ENCODE assay signal across 9 mouse cellular contexts in genomic region chr7:16804409-16805028, GRCm38 (mm10). TPM values are rescaled to one million over a fixed set of nuclear protein-coding genes. Genes with fewer than 3 reads are reported as not detected.
DNase-seq lines count a peak whose midpoint lies in the region; ATAC-seq and TF ChIP-seq lines count a peak whose summit lies in the region.
"Had no signal": no experiment of that assay in that cellular context is flagged by ENCODE, and none has a peak within 500 bp of the region (broad histone marks: within the 10 kb centered on the region; RNA-seq: fewer than 3 reads in every experiment).

No protein-coding gene starts in this region.

- peak; percentile 31; the same call in 1 of the 2 replicates for TF ChIP-seq CTCF in kidney, adult 2 months (conservative IDR thresholded peaks at IDR 0.05; ENCODE audit: insufficient read depth, insufficient read length, low read depth, low read length)
- TF ChIP-seq CTCF in forebrain, postnatal 0 days (IDR thresholded peaks at IDR 0.05; ENCODE audit: low read depth), result peak; percentile 73

- H3K4me3 ChIP-seq in kidney, adult 2 months (ENCODE audit: insufficient read depth, low read depth, low read length), result no peak overlapping the region
- no peak overlapping the region for H3K4me3 ChIP-seq in forebrain, postnatal 0 days (ENCODE audit: low read depth, low read length)
- H3K4me3 ChIP-seq: liver, embryonic 15.5 days had no signal

- ATAC-seq in forebrain, postnatal 0 days, result peak; percentile 18; the same call in 1 of the 2 replicates

- H3K27ac ChIP-seq in kidney, adult 2 months (ENCODE audit: insufficient read depth, low read depth, low read length), result no peak overlapping the region
- no peak overlapping the region for H3K27ac ChIP-seq in forebrain, postnatal 0 days (ENCODE audit: low read depth, low read length)
- H3K27ac ChIP-seq: liver, embryonic 15.5 days had no signal

- peak; percentile 43 for DNase-seq in kidney, adult 2 months
- DNase-seq in kidney, postnatal 25 days, result no peak
- DNase-seq in ES-CJ7 (ENCODE audit: low read depth, low spot score), result peak; percentile 64
- no peak for DNase-seq in forebrain, postnatal 0 days
- peak; percentile 63 for DNase-seq in mesoderm, embryonic 11.5 days (ENCODE audit: low read depth, low spot score)
- DNase-seq in spleen, adult 18-20 months, result no peak
- DNase-seq in gastrocnemius, adult 8-10 months (ENCODE audit: low spot score in 2 of 2), result no peak
- no peak for DNase-seq in urinary bladder, postnatal 36 days (ENCODE audit: low spot score in 2 of 2)

- 32% methylated on average over 8 of the region's 8 CpGs for WGBS in kidney, adult 2 months
- WGBS in forebrain, postnatal 0 days, result 32% methylated on average over 8 of the region's 8 CpGs

- no peak for TF ChIP-seq POLR2A in kidney, adult 2 months (IDR thresholded peaks at IDR 0.05; ENCODE audit: low read depth, low read length)

- H3K36me3 ChIP-seq in kidney, adult 2 months (ENCODE audit: control insufficient read depth, insufficient read depth, low read length), result no peaks in the 10 kb centered on the region
- peaks cover 4% of the 10 kb centered on the region; the same call in 1 of the 2 replicates for H3K36me3 ChIP-seq in forebrain, postnatal 0 days (ENCODE audit: insufficient read depth)

- no peak overlapping the region for H3K9ac ChIP-seq in forebrain, postnatal 0 days
- H3K9ac ChIP-seq: liver, embryonic 15.5 days had no signal

- no peak overlapping the region for H3K4me2 ChIP-seq in forebrain, postnatal 0 days (ENCODE audit: low read depth)
- H3K4me2 ChIP-seq: liver, embryonic 15.5 days had no signal

- H3K9me3 ChIP-seq in forebrain, postnatal 0 days (ENCODE audit: low read length), result no peaks in the 10 kb centered on the region
- H3K9me3 ChIP-seq: liver, embryonic 15.5 days had no signal

- H3K27me3 ChIP-seq in kidney, adult 2 months (replicated peaks; ENCODE audit: control insufficient read depth, insufficient read depth, low read length), result no peaks in the 10 kb centered on the region
- H3K27me3 ChIP-seq in forebrain, postnatal 0 days (ENCODE audit: insufficient read depth, low read length), result no peaks in the 10 kb centered on the region
- H3K27me3 ChIP-seq: liver, embryonic 15.5 days had no signal

- no peaks in the 10 kb centered on the region for H3K4me1 ChIP-seq in kidney, adult 2 months (ENCODE audit: control insufficient read depth, insufficient read depth, low read length)
- H3K4me1 ChIP-seq in forebrain, postnatal 0 days (ENCODE audit: insufficient read depth), result no peaks in the 10 kb centered on the region

RNA-seq across cellular contexts. Expression of gene Strn4, which starts 11.2 kb away (rescaled TPM):
- polyA plus RNA-seq in kidney, adult 2 months (2012; rRNA removed), result 94.4 and 116 TPM in 2 replicates
- total RNA-seq in forebrain, postnatal 0 days (2014; rRNA removed), result 240 and 243 TPM in 2 replicates
- polyA plus RNA-seq in forebrain, postnatal 0 days (2015; fragmentation: Nextera tagmentation; extraction: Ambion mirVana), result 168 and 169 TPM in 2 replicates
- total RNA-seq in gastrocnemius, adult 8-10 months (2022), result 10 to 100 TPM; 11.0 to 15.6 (median 14.0) TPM

RNA-seq across cellular contexts. Expression of gene Fkrp, which starts 12.0 kb away (rescaled TPM):
- polyA plus RNA-seq in kidney, adult 2 months (2012; rRNA removed), result 31.0 and 33.9 TPM in 2 replicates
- 40.0 and 54.6 TPM in 2 replicates for total RNA-seq in forebrain, postnatal 0 days (2014; rRNA removed)
- polyA plus RNA-seq in forebrain, postnatal 0 days (2015; fragmentation: Nextera tagmentation; extraction: Ambion mirVana), result 31.7 and 37.8 TPM in 2 replicates
- total RNA-seq in gastrocnemius, adult 8-10 months (2022), result 10 to 100 TPM; 55.5 to 67.9 (median 62.9) TPM

RNA-seq across cellular contexts. Expression of gene Slc1a5, which starts 23.4 kb away (rescaled TPM):
- polyA plus RNA-seq in kidney, adult 2 months (2012; rRNA removed), result 74.6 and 95.2 TPM in 2 replicates
- 6.3 and 9.3 TPM in 2 replicates for total RNA-seq in forebrain, postnatal 0 days (2014; rRNA removed)
- polyA plus RNA-seq in forebrain, postnatal 0 days (2015; fragmentation: Nextera tagmentation; extraction: Ambion mirVana), result 7.2 and 7.5 TPM in 2 replicates
- total RNA-seq in gastrocnemius, adult 8-10 months (2022), result 10 to 100 TPM in 3 of 4 experiments, 1 to 10 TPM in 1; 8.7 to 30.2 (median 14.9) TPM

RNA-seq across cellular contexts. Expression of gene Prkd2, which starts 38.2 kb away (rescaled TPM):
- 18.3 and 23.3 TPM in 2 replicates for polyA plus RNA-seq in kidney, adult 2 months (2012; rRNA removed)
- 2.9 and 3.9 TPM in 2 replicates for total RNA-seq in forebrain, postnatal 0 days (2014; rRNA removed)
- polyA plus RNA-seq in forebrain, postnatal 0 days (2015; fragmentation: Nextera tagmentation; extraction: Ambion mirVana), result 2.7 and 4.0 TPM in 2 replicates
- 1 to 10 TPM; 2.5 to 4.1 (median 3.4) TPM for total RNA-seq in gastrocnemius, adult 8-10 months (2022)

Comparison
In these comparisons a context has a peak if more than half of its experiments do, and no peak if none do; other contexts are left out.
1. DNase-seq: peak in kidney, adult 2 months (single experiment), ES-CJ7 (single experiment) and mesoderm, embryonic 11.5 days (single experiment); none in kidney, postnatal 25 days (0 of 2), forebrain, postnatal 0 days (single experiment), spleen, adult 18-20 months (0 of 2), gastrocnemius, adult 8-10 months (0 of 2) and urinary bladder, postnatal 36 days (0 of 2).
2. RNA of gene Strn4, which starts 11.2 kb away (total RNA-seq): 240 to 243 TPM in forebrain, postnatal 0 days; 11.0 to 15.6 TPM in gastrocnemius, adult 8-10 months; every median in the first group is over 10 times any median in the second.